Mouse (Mus musculus): Measurements from ENCODE around the gene Pigk. TPM values are rescaled to one million over a fixed set of nuclear protein-coding genes. Genes with fewer than 3 reads are reported as not detected.
A peak's percentile ranks its signal among the peaks of the same experiment; 100 is the strongest.

The Pigk gene
- polyA plus RNA-seq, 1 experiment from 2014 or later, result 33.7 TPM

- no peak overlapping the region for H3K27ac ChIP-seq (ENCODE audit: low read depth, low read length)
- 85% methylated on average over 5 of the region's 5 CpGs for WGBS
- TF ChIP-seq CTCF (IDR thresholded peaks at IDR 0.05; ENCODE audit: low read depth), result no peak
- no peaks in the 10 kb centered on the region for H3K4me1 ChIP-seq (replicated peaks; ENCODE audit: control insufficient read depth, insufficient read depth, low read length)
- H3K4me3 ChIP-seq (ENCODE audit: low read depth, low read length), result no peak overlapping the region
- no peak for ATAC-seq
- H3K27me3 ChIP-seq (replicated peaks; ENCODE audit: control insufficient read depth, insufficient read depth, low read length), result no peaks in the 10 kb centered on the region
- H3K4me2 ChIP-seq (replicated peaks; ENCODE audit: low read depth), result no peak overlapping the region
- no peaks in the 10 kb centered on the region for H3K9me3 ChIP-seq (ENCODE audit: control insufficient read depth)
- H3K9ac ChIP-seq (ENCODE audit: low read depth, low read length), result no peak overlapping the region
- no peaks in the 10 kb centered on the region for H3K36me3 ChIP-seq (ENCODE audit: control insufficient read depth, insufficient read depth)
Observed at GRCm38 (mm10) chr3:152792601-152793000, 78.7 kb downstream of the Pigk start.

GRCm38 (mm10) chr3:152793006-152793405 is 79.1 kb downstream of the Pigk start:
- no peak for ATAC-seq
- no peak overlapping the region for H3K27ac ChIP-seq (ENCODE audit: low read depth, low read length)
- H3K27me3 ChIP-seq (replicated peaks; ENCODE audit: control insufficient read depth, insufficient read depth, low read length), result no peaks in the 10 kb centered on the region
- no peak overlapping the region for H3K9ac ChIP-seq (ENCODE audit: low read depth, low read length)
- no peaks in the 10 kb centered on the region for H3K9me3 ChIP-seq (ENCODE audit: control insufficient read depth)
- no peak for TF ChIP-seq CTCF (IDR thresholded peaks at IDR 0.05; ENCODE audit: low read depth)
- H3K4me3 ChIP-seq (ENCODE audit: low read depth, low read length), result no peak overlapping the region
- WGBS, result 71% methylated on average over 4 of the region's 4 CpGs
- no peaks in the 10 kb centered on the region for H3K4me1 ChIP-seq (replicated peaks; ENCODE audit: control insufficient read depth, insufficient read depth, low read length)
- no peaks in the 10 kb centered on the region for H3K36me3 ChIP-seq (ENCODE audit: control insufficient read depth, insufficient read depth)
- no peak overlapping the region for H3K4me2 ChIP-seq (replicated peaks; ENCODE audit: low read depth)

DNA sequence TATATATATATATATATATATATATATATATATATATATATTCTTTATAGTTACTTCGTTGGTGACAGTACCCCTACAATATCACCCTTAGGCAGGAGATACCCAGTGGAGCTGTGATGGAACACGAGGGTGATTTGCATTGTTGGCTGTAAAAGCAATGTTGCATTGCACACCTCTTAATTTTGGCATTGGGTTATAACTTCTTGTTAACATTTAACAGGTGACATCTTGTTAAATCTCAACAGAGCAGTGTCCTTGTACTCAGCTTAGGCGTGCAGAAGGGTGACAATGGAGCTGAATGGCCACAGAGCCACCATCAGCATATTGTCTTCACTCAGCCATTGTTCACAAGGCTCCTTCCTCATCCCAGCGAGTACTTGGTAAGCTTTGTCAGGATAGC is 82.3 kb downstream of the Pigk start:
- Histone ChIP-seq H3K4me1 (replicated peaks; ENCODE audit: control insufficient read depth, insufficient read depth, low read length) (no peaks in the 10 kb centered on the region), H3K4me2 (replicated peaks; ENCODE audit: low read depth) (no peak overlapping the region), H3K4me3 (ENCODE audit: low read depth, low read length) (no peak overlapping the region), H3K9me3 (ENCODE audit: control insufficient read depth) (no peaks in the 10 kb centered on the region), H3K36me3 (ENCODE audit: control insufficient read depth, insufficient read depth) (no peaks in the 10 kb centered on the region), H3K27me3 (replicated peaks; ENCODE audit: control insufficient read depth, insufficient read depth, low read length) (no peaks in the 10 kb centered on the region), H3K27ac (ENCODE audit: low read depth, low read length) (no peak overlapping the region), H3K9ac (ENCODE audit: low read depth, low read length) (no peak overlapping the region)
- ATAC-seq, result no peak
- no peak for TF ChIP-seq CTCF (IDR thresholded peaks at IDR 0.05; ENCODE audit: low read depth)
- WGBS, result 79% methylated on average over 4 of the region's 4 CpGs

DNA sequence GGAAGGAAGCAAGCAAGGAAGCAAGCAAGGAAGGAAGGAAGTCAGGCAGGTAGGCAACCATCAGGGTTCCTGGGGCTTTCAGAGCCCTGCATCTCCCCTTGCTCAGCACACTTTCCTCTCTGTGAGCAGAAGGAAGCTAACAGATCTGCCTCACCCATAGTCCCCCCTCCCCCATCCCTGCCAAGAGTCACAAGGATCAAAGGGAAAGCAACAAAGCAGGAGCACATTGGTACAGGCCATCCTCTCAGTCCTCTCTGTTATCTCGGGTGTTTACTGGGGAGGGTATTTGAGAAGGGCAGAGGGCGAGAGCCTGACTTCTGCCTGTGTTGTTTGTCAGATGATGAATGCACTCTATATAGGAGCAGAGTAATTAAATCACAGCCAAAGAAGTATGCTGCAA is 83.5 kb downstream of the Pigk start:
- Histone ChIP-seq H3K9me3 (ENCODE audit: control insufficient read depth) (no peaks in the 10 kb centered on the region), H3K4me2 (replicated peaks; ENCODE audit: low read depth) (no peak overlapping the region), H3K27ac (ENCODE audit: low read depth, low read length) (no peak overlapping the region), H3K9ac (ENCODE audit: low read depth, low read length) (no peak overlapping the region), H3K4me3 (ENCODE audit: low read depth, low read length) (no peak overlapping the region), H3K36me3 (ENCODE audit: control insufficient read depth, insufficient read depth) (no peaks in the 10 kb centered on the region), H3K27me3 (replicated peaks; ENCODE audit: control insufficient read depth, insufficient read depth, low read length) (no peaks in the 10 kb centered on the region), H3K4me1 (replicated peaks; ENCODE audit: control insufficient read depth, insufficient read depth, low read length) (no peaks in the 10 kb centered on the region)
- ATAC-seq, result no peak
- WGBS, result 6% methylated on average over 2 of the region's 2 CpGs
- no peak for TF ChIP-seq CTCF (IDR thresholded peaks at IDR 0.05; ENCODE audit: low read depth)

DNA sequence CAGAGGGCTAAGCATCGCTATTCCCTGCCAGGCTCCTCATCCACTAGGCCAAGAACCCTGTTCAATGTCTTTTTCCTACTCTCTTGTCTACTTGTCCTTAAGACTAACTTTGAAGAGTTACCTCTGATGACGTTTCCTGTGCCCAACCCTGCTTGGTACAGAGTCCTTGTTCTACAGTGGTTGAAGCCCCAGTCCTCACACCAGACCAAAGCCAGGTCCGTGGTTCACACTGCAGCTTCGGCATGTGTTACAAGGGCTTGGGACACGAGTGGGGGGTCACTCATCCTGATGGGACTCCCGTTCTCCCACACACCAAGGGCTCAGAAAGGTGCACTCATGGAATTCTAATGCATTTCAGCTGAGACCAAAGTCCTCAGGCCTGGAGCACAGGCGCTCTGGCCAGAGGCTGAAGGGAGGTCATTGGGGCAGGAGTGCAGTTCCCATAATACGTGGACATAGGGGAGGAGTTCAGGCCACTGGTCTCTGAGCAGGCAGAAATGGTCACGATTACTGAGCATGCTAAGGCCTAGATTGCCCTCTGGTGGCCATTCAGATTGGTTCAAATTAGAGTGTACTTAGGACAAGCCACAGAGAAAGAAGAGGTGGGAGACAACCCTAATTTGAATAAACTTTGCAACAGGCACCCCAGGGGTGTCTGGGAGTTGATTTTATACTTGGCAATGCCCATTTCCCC is 86.0 kb downstream of the Pigk start:
- TF ChIP-seq CTCF (IDR thresholded peaks at IDR 0.05; ENCODE audit: low read depth), result peak; percentile 73
- Histone ChIP-seq H3K27me3 (replicated peaks; ENCODE audit: control insufficient read depth, insufficient read depth, low read length) (no peaks in the 10 kb centered on the region), H3K9ac (ENCODE audit: low read depth, low read length) (no peak overlapping the region)

DNA sequence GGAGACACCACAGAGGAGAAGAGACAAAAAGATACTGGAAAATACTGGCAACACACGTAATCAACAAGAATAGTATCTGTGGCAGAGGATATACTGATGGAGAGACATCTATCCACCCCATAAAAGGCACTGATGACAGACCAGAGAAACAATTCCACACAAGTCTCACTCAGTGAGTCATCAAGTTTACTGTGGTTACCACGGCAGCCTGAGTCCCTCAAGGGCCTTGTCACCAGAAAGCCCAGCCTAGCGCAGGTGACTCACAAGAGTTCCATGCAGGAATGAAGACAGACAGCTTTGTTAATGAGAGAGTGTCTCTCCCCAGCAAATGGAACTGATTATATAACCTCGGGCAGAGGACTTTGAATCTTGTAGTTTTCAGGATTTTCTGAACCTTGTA is 100.0 kb downstream of the Pigk start:
- Histone ChIP-seq H3K9ac (ENCODE audit: low read depth, low read length) (no peak overlapping the region), H3K9me3 (ENCODE audit: control insufficient read depth) (no peaks in the 10 kb centered on the region), H3K4me1 (replicated peaks; ENCODE audit: control insufficient read depth, insufficient read depth, low read length) (no peaks in the 10 kb centered on the region), H3K27me3 (replicated peaks; ENCODE audit: control insufficient read depth, insufficient read depth, low read length) (no peaks in the 10 kb centered on the region), H3K4me3 (ENCODE audit: low read depth, low read length) (no peak overlapping the region), H3K27ac (ENCODE audit: low read depth, low read length) (no peak overlapping the region), H3K4me2 (replicated peaks; ENCODE audit: low read depth) (no peak overlapping the region), H3K36me3 (ENCODE audit: control insufficient read depth, insufficient read depth) (no peaks in the 10 kb centered on the region)
- TF ChIP-seq CTCF (IDR thresholded peaks at IDR 0.05; ENCODE audit: low read depth), result no peak
- ATAC-seq, result no peak
- 51% methylated on average over 4 of the region's 4 CpGs for WGBS

More for the DNA sequence above, 86.0 kb downstream of the Pigk start:
- H3K4me3 ChIP-seq (ENCODE audit: low read depth, low read length), result no peak overlapping the region
- no peaks in the 10 kb centered on the region for H3K4me1 ChIP-seq (replicated peaks; ENCODE audit: control insufficient read depth, insufficient read depth, low read length)
- WGBS, result 79% methylated on average over 9 of the region's 9 CpGs
- no peak overlapping the region for H3K4me2 ChIP-seq (replicated peaks; ENCODE audit: low read depth)
- no peak for ATAC-seq
- H3K36me3 ChIP-seq (ENCODE audit: control insufficient read depth, insufficient read depth), result no peaks in the 10 kb centered on the region
- no peak overlapping the region for H3K27ac ChIP-seq (ENCODE audit: low read depth, low read length)
- H3K9me3 ChIP-seq (ENCODE audit: control insufficient read depth), result no peaks in the 10 kb centered on the region

Measured in intestine, postnatal 0 days (tissue).